Mouse (Mus musculus) C3H10T1/2 (cell line): ENCODE data around the gene Tlx1. TPM values are rescaled to one million over a fixed set of nuclear protein-coding genes. Genes with fewer than 3 reads are reported as not detected.

ENCODE experiments used
- polyA plus RNA-seq, 2 experiments: library from polyadenylated mRNA; unstranded; fragments of >200 nt; fragmentation: generic; extraction: Trizol; gene quantifications; one replicate each; pipeline ENCODE4 v1.2.1; 2012; ENCODE audit warnings: missing spikeins in 2 of 2

Tlx1 gene
- not detected for polyA plus RNA-seq

GRCm38 (mm10) chr19:45150490-45151181 lies at the start of gene Tlx1:
Gene Tlx1, plus strand, starts transcription at chr19:45150680.

Other genes with a start within 250 kb of the Tlx1 start
- 1 to 10 TPM in 1 of 2 experiments, under 1 TPM in 1; 0.73 to 4.4 TPM for gene Slf2, start 219.5 kb upstream of the Tlx1 start, polyA plus RNA-seq
- gene Sema4g, start 161.6 kb upstream of the Tlx1 start, polyA plus RNA-seq: under 1 TPM; 0.09 to 0.55 TPM
- gene Twnk, start 145.0 kb upstream of the Tlx1 start, polyA plus RNA-seq: 1 to 10 TPM; 5.2 to 9.2 TPM
- 10 to 100 TPM; 68.5 to 78.7 TPM for gene Mrpl43, start 144.2 kb upstream of the Tlx1 start, polyA plus RNA-seq
- gene Lzts2, start 136.3 kb upstream of the Tlx1 start, polyA plus RNA-seq: 100 to 1,000 TPM in 1 of 2 experiments, 10 to 100 TPM in 1; 71.8 to 120 TPM
- 1 to 10 TPM in 1 of 2 experiments, under 1 TPM in 1; 0.27 to 1.1 TPM for gene Pdzd7, start 105.0 kb upstream of the Tlx1 start, polyA plus RNA-seq
- 10 to 100 TPM; 31.7 to 76.2 TPM for gene Sfxn3, start 103.2 kb upstream of the Tlx1 start, polyA plus RNA-seq
- 10 to 100 TPM in 1 of 2 experiments, under 1 TPM in 1; 0.95 to 12.9 TPM for gene Kazald1, start 75.4 kb upstream of the Tlx1 start, polyA plus RNA-seq
- gene Lbx1, start 85.1 kb downstream of the Tlx1 start, polyA plus RNA-seq: under 1 TPM; 0.07 to 0.37 TPM
- 10 to 100 TPM; 10.6 to 22.8 TPM for gene Btrc, start 213.1 kb downstream of the Tlx1 start, polyA plus RNA-seq